Mouse (Mus musculus) heart, adult 2 months (tissue): ENCODE data around the gene Pnpla8.

ENCODE experiments used
- CTCF ChIP-seq: fragments of 200-600 bp; IDR thresholded peaks from 2 replicates; pipeline ENCODE4 v1.8.1; 2022; ENCODE audit warnings: antibody characterized with exemption, mild to moderate bottlenecking, moderate library complexity
- EP300 ChIP-seq: fragments of 200-500 bp; IDR thresholded peaks from 2 replicates; pipeline ENCODE4 v1.6.1; 2011; ENCODE audit warnings: low read depth, low read length, control low read depth; ENCODE audit not compliant: insufficient read depth

- TF ChIP-seq EP300 (no peak), CTCF (peak; percentile 66)
Measured at GRCm38 (mm10) chr12:44181081-44181982, 39.8 kb upstream of the Pnpla8 start.
